Mouse (Mus musculus): ENCODE measurements around the gene Ccdc167.

The Ccdc167 gene

DNA sequence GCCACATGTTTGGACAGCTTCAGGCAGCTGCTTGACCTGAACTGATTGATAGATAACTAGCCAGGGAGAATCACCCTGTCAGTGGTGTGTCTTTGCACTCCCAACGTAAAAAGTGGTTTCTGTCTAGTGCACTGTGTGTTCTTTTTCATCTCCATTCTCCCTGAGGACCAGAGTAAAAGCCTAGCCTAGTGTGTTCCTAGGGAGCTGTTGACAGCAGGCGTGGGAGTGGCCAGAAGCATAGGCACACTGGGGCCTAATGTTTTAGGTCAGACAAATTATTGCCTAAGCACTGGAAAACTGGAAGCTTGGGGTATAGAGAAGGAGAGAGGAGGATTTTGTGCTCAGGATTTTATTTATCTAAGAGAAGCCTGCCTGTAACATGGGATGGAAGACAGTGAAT lies 33.7 kb downstream of the Ccdc167 start:
- DNase-seq = no peak

DNA sequence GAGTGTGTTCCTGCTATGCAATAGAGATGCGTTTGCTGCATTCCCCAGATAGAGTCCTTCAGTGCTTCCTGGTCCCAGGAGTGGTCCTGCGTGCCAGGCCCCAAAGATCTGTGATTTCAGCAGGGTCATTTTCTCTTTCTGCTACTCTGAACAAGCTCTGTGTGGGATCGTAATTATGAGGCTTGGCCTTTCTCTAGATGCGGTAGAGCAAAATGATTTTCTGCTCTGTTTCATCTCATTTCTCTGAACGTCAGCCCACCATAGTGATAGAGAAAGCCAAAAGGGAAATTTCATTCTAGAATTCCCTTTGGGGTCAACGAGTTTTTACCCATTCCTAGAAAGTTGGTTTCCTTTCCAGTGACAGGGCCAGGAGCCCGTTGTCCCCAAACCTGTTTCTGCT lies 34.6 kb downstream of the Ccdc167 start:
- DNase-seq = no peak

DNA sequence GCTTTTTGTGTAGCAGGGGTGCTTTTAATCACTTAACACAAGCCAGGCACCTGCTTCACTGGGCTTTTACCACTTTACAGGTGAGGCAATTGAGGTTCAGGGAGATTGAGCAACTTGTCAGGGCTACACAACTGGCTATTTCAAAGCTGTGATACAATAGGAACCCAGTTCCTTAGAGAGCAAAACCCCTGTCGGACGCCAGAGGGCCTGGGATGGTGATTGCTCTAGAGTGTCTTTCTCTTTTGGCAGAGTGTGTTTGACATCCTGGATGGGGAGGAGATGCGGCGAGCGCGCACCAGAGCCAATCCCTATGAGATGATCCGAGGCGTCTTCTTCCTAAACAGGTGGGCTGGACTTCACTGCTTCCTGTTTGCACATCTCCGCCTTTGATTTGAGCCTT lies 35.2 kb downstream of the Ccdc167 start:
- DNase-seq = no peak

DNA sequence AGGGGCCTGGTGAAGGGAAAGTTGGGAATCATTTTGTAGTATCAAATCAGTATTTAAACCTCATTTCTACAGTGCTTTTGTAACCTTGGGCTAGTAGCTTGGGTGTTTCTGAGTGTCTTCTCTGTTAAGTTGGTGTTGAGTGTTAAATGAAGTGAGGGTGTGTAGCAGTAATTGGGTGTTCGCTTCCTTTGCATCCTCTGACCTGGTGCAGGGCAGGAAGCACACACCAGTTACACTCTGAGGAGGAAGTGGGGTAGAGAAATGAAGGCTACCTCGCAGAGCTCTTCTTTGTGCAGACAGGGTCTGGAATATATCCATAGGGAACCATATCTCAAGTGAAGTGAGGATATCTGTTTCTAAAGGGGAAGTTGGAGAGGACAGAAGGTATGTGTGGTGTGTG lies 35.9 kb downstream of the Ccdc167 start:
- no peak for DNase-seq

DNA sequence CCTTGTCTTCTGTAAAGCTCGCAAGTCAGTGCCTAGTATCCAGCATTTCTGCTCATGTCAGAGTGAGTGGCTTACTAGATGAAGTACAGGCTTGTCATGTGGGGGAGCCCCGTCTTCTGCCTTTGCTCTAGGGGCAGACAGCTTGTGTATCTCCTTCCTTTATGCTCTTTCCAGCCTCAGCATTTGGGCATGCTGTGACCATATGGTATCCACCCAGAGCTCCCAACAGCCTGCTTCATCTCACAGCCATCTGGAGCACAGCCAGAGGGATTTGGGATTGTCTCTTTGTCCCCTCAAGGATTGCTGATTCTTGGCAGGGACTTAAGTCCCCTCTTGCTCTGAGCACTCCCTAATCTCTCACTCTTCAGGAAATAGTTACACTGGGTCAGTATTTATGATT lies 36.7 kb downstream of the Ccdc167 start:
- peak; percentile 99 for DNase-seq

DNA sequence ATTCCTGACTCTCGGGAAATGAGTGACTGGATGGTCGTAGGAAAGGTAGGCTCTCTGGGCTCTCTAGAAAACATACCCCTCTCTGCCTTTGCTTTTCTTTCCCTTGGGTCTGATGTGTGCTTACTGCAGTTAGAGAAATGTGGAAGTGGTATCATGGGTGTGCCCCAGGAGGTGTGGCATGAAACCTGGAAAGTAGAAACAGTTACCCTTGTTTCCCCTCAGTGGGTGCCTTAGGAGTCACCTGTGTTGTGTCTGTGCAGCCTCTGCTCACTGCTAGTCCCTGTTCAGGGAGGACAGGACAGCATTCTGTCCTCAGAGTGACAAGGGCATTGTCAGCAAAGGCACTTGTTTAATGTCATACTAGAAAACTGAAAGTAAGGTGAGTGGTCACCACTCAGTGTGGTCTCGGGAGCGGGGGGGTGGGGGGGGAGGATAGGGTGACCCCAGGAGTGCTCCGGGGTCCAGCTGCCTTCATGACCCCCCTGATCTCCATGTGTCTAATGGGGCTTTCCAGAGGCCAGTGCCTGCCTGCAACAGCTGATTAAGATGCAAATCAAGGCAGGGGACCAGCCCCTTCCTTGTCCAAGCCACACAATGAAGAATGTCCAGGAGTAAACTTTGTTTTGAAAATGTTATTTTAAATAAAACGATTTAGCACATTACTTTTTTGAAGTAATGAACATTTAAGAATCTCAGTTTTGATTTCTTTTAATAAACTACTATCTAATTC lies 37.6 kb downstream of the Ccdc167 start:
- DNase-seq = no peak

DNA sequence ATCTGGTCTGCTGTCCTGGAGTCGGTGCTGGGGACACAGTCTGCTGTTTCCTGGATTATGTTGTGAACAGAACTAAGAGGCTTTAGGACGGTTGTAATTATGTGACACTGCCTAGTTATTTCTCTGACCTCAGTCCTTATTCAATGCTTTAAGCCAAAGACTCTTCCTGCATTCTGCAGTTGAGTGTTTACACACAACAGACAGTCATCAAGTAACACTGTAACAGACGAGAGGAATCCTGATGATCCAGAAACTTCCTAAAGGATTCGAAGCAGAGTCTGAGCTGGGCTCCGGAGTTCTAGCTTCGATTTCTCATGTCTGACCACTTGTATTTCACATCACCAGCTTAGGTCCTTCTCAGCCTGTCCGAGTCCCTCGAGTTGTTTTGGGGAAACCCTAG lies 38.3 kb downstream of the Ccdc167 start:
- no peak for DNase-seq

DNA sequence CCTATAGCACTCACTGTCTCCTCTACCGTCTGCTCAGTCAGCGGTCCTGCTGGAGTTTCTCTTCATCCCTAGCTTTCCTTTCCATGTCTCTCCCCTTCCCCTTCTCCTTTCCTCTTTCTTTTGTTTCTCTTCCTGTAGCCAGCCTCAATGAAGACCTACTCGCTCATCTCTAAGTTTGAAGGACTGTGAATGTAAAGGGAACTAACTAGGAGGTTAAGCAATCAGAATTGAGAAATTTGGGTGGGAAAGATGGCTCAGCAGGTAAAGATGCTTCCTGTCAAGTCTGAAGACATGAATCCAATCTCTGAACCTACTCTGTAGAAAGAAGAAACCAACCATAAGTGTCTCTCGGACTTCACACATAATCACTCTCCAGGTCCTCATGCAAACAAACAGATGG lies 43.5 kb downstream of the Ccdc167 start:
- no peak for DNase-seq

DNA sequence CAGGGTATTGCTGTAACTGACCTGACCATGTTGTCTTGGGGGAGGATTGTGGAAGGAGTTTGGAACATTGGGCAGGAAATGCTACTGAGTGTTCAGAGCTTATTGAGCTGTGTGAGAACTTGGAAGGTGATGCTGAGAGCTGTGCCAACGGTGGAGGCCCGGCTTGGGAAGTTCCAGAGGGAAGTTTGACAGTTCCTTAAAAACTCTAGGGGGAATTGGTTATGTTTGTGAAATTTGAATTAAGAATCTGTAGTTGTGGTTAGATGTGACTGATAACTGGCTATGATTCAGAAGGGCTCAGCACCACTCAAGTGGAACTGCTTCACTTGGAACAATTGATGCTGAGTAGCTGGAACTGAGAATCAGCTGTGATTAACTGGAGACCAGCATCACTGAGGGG lies 45.8 kb downstream of the Ccdc167 start:
- DNase-seq = no peak

DNA sequence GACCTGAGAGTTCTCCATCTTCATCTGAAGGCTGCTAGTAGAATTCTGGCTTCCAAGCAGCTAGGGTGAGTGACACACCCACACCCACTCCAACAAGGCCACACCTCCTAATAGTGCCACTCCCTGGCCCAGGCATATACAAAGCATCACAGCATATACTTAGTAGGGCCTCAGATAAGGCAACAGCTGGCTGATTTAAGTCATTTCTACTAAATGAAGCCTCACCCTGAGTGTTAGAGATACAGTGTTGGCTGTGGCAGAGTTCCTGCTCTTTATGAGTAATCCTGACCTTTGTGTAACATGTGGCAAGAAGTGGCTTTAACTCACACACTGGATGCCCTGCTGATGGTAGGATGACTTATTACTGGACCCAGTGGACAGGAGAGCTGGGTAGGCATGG lies 46.9 kb downstream of the Ccdc167 start:
- DNase-seq = no peak

DNA sequence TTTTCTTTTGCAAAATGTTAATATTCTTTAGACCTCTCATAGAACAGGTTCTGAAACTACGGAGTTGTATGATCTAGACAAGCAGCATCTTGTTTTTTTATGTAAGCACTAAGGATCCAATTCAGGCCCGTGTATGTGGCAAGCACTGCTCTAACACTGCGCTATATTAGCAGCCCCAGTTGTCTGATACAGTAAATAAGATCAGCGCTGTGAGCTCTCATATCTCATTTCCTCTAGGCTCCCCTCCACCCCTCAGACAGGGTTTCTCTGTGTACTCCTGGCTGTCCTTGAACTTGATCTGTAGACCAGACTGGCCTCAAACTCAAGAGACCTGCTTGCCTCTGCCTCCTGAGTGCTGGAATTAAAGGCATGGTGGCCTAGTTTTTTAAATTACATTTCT lies 47.8 kb downstream of the Ccdc167 start:
- DNase-seq = no peak

DNA sequence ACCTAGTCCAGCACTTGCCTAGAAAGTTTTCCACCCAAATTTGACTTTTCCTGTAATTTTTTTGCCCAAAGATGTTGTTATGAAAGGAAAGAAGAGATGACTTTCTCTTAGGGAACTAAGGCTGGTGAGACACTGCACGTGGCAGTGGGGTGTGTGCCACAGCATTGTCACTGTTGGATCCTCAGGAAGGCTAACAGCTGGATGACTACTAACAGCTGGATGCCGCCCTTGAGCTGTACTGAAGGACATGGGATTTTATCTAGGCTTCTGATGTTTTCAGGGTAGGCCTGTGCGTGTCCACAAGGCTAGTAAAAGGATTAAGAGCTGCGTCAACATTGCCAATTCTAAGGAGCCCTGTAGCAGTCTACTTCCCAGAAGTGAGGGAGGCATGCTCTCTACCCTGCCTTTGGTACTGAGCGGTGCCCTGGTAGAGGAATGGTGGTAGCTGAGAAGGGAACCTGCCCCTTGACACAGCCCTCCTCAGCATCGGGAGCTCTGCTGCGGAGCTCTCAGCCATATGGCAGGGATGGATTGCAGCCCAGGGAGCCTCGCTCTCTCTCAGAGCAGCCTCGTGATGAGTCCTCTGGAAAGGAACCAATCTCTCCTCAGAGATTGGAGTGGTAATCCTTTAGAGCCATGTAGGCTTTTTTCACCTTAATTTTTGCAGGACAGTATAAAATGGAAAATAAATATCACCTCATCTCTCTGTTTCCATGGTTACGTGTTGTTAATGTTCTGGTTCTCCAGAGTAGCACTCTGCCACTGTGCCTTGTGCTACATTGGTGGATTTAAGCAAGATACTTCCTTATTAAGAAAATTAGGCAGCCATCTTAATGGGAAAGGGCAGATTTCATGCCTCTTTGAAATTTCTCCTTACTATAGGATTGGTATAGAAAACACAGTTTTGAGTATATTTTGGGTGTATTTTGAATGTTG lies 48.5 kb downstream of the Ccdc167 start:
- DNase-seq = peak; percentile 93

DNA sequence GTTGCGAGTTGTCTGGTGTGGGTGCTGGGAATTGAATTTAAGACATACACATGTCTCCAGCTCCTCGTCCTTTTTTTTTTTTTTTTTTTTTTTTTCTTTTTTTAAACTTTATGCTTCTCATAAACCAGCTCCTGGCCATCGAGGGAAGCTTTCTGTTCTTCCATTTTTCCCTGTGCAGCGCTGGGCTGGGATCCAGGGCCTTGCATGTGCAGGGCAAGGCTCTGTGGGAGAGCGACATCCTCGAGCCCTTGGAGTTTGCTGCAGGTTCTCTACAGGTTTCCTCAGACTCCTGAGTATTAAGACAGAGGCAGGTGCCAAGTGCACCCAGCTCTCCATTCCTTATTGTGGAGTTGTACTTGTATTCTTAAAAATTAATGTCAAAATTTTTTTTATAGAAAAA lies 54.7 kb downstream of the Ccdc167 start:
- no peak for DNase-seq

DNA sequence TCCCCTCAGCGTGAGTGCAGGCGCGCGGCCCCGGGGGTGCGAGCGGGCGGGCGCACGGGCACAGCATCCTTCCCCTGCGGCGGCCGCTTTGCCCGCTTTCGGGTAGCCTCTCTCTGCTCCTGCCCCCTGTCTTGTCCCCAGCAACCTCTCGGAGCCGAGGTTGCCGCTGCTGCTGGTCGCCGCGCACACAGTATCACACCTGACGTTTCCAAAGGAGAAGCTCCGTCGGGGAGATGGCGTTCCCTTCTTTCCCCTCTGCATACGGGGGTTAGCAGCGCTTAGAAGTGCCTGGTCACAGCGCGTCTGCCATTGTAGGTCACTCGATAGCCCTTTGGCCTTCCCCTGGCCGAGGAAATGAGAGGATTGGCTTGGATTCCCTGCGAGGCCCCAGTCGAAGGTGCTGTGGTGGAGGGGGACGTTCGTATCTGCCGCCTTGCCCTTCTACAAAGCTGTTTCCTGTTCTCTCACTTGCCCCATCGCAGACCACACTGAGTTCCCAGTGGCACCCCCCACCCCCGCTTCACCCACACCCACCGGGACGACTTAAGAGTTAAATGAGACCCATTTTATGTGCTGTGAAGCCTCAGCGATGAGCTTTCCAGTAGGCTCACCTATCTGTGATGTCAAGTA lies 56.0 kb downstream of the Ccdc167 start:
- no peak for DNase-seq

DNA sequence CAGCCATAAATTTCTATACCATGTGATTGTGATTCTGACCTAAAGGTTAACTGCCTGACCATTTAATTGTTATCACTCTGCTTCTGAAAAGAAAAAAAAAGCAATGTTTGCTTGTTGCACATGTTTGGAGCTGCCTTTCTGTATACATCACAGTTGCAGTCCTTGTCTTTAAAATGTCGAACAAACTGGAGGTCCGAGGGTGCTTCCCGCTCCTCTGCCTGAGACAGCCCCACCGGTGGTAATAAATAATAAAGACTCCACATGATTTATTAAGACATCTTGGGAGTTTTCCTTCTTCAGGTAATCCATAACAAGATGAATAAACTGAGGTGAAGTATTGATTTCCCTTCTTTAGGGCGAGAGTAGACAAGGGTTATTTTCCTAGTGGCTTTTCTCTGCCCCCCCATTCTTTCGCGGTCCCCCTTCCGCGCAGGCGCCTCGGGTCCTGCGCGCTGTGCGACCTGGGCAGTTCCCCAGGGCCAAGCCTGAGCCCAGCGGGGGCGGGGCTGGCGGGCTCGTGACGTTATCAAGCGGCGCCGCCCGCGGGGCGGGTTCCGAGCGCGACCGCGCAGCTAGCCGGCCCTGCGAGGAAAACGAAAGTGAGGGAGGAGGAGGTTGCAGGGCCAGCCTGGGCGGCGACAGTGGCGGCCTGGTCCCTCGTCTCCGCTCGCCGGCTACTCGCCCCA lies 56.6 kb downstream of the Ccdc167 start, which contains the start of gene Cmtr1:
TSS of gene Cmtr1 (plus strand) at position 520 of the 686 bp plus-strand sequence.
- peak; percentile 95 for DNase-seq

DNA sequence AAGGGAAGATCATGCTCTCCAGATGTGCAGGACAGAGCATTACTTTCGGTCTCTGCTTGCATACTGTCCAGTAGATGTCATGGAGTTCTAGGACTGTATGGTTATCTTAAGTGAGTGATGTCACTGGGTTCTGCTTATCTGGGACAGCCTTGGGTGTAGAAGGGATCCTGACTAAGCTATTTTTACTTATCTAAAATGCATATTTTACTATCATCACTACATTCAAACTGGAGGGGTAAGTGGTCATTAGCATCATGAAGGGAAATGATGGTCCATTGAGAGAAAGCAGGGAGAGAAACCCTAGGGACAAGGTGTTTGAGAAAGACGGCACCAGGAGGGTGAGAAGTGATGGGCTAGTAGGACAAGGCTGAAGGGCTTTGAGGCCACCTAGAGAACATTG lies 58.6 kb downstream of the Ccdc167 start:
- DNase-seq = peak; percentile 17

DNA sequence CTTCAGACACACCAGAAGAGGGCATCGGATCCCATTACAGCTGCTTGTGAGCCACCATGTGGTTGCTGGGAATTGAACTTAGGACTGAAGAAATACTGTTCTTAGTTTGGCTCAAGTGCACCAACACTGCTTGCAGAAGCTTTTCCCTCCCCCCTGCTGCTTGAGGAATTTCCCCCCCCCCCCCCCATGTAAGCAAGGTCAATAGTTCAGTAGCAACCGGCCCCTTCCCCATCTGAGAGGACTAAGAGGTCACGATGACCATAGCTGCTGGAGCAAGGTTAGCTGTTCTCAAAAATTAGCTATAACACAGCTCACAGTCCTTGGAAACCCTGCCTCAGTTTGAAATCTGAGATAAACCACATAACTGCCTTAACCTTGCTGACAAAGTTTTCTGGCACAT lies 74.6 kb downstream of the Ccdc167 start:
- DNase-seq = no peak

DNA sequence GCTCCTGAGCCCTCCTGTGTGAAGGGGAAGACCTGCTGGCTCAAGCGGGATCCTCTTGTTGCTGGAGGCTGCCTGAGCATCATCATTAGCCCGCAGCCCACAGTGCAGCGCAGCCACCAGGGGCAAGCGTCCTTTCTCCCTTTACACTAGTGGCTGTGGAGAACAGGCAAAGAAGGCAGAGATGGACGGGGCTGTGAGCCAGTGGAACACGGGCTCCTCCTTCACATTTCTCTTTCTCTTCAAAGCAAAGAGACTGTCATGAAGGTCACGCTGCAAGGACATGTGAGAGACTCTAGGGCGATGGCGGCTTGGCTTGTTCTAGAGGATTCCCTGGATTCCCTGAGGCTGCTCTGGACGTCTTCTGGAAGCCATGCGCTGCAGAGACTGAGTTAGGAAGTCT lies 75.9 kb downstream of the Ccdc167 start:
- no peak for DNase-seq

DNA sequence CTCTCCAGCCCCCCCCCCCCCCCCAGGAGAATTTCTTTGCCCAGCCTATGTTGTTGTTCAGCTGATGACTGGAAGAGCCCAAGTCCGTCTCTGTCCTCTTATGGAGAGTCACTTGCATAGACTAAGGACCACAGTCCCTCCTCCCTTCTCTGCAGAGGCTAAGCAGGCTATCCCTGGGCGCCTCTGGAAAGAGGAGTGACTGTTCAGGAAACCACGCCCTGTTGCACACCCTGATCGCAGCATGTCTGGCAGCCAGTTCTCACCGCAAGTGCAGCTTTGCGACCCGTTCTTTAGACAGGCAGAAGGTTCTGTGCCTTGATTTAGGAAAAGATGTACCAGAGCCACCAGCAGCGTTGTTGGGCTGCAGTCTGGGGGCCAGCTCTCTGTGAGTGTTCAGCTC lies 78.9 kb downstream of the Ccdc167 start:
- DNase-seq = no peak

DNA sequence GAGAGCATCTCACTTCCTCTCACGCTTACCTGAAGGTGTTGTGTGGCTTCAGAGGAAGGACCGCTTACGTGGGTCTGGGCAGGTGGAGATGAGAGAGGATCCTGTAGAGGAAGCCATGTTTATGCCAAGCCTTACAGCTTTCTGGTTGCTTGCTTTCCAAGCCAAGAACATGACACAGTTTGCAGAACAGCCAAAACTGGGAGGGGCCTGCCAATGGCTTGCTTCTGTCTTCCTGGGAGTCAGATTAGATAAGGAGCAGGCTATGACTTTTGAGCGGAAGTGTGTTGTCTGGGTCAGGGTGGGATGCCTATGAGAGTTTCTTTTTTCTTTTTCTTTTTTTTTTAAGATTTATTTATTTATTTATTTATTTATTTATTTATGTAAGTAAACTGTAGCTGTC lies 79.5 kb downstream of the Ccdc167 start:
- peak; percentile 53 for DNase-seq

All from cerebellum, adult 9-10 months (tissue).